Mouse (Mus musculus) embryonic facial prominence, embryonic 11.5 days (tissue): Measurements from ENCODE around the gene Olfr523. TPM values are rescaled to one million over a fixed set of nuclear protein-coding genes. Genes with fewer than 3 reads are reported as not detected.

Experiments used
- ATAC-seq: fragments of 200-750 bp; cut with Nextera tagmentation; replicated peaks from 2 replicates; pipeline ENCODE4 v1.8.0; 2017; ENCODE audit warnings: low read depth; ENCODE audit not compliant: insufficient number of reproducible peaks, low FRiP score, low TSS enrichment
- DNase-seq: peaks from one replicate; pipeline ENCODE4 v3.0.0-alpha.2; 2015; ENCODE audit warnings: low spot score
- H3K27ac ChIP-seq: fragments of 300-500 bp; sonication (generic); replicated peaks from 2 replicates; pipeline ENCODE4 v1.5.1; 2014; ENCODE audit warnings: mild to moderate bottlenecking, low read depth, low read length, control low read depth
- H3K27me3 ChIP-seq: fragments of 300-500 bp; sonication (generic); 2 replicates; pipeline ENCODE4 v1.6.1; 2014; ENCODE audit warnings: mild to moderate bottlenecking, low read length, moderate library complexity, mixed read lengths; ENCODE audit not compliant: control insufficient read depth, insufficient read depth
- H3K36me3 ChIP-seq: fragments of 300-500 bp; sonication (generic); replicated peaks from 2 replicates; pipeline ENCODE4 v1.6.1; 2014; ENCODE audit warnings: low read depth, mild to moderate bottlenecking, low read length, moderate library complexity, mixed read lengths; ENCODE audit not compliant: control insufficient read depth, insufficient read depth
- H3K4me1 ChIP-seq: fragments of 300-500 bp; sonication (generic); 2 replicates; pipeline ENCODE4 v1.6.1; 2014; ENCODE audit warnings: low read length, mixed read lengths; ENCODE audit not compliant: control insufficient read depth, insufficient read depth
- H3K4me2 ChIP-seq: fragments of 300-500 bp; sonication (generic); 2 replicates; pipeline ENCODE4 v1.6.1; 2014; ENCODE audit warnings: low read depth, mild to moderate bottlenecking, control low read depth, low read length, moderate library complexity
- H3K4me3 ChIP-seq: fragments of 300-500 bp; sonication (generic); 2 replicates; pipeline ENCODE4 v1.5.1; 2014; ENCODE audit warnings: low read depth, low read length, control low read depth
- H3K9ac ChIP-seq: fragments of 300-500 bp; sonication (generic); replicated peaks from 2 replicates; pipeline ENCODE4 v1.6.1; 2014; ENCODE audit warnings: mild to moderate bottlenecking, control low read depth, low read length
- H3K9me3 ChIP-seq: fragments of 300-500 bp; sonication (generic); replicated peaks from 2 replicates; pipeline ENCODE4 v1.6.1; 2016; ENCODE audit warnings: mild to moderate bottlenecking, low read length, inconsistent platforms, mixed read lengths; ENCODE audit not compliant: control insufficient read depth
- WGBS: fragments of 180-500 bp; shearing (Covaris S2); extraction: QIAGEN DNeasy Blood & Tissue Kit; methylation state at CpG from one replicate; pipeline ENCODE4 v1.1.7; 2014; 5-methylcytosine and 5-hydroxymethylcytosine counted together
- polyA plus RNA-seq: library from polyadenylated mRNA; unstranded; fragments of >200 nt; fragmentation: Nextera tagmentation; extraction: Ambion mirVana; gene quantifications from 2 replicates; pipeline ENCODE4 v1.2.1, GENCODE M21; 2014

Olfr523 gene
- polyA plus RNA-seq, 1 experiment from 2014 or later, result not detected

GRCm38 (mm10) chr7:140194031-140194430, 21.0 kb downstream of the Olfr523 start:
- Histone ChIP-seq H3K4me2 (no peak overlapping the region), H3K9me3 (no peaks in the 10 kb centered on the region), H3K36me3 (no peaks in the 10 kb centered on the region), H3K27ac (no peak overlapping the region), H3K9ac (no peak overlapping the region), H3K4me1 (no peaks in the 10 kb centered on the region), H3K4me3 (no peak overlapping the region), H3K27me3 (no peaks in the 10 kb centered on the region)
- ATAC-seq (no peak), DNase-seq (no peak)
- WGBS, result 80% methylated on average over 4 of the region's 4 CpGs

GRCm38 (mm10) chr7:140196002-140196401, 23.0 kb downstream of the Olfr523 start:
- no peak overlapping the region for H3K9ac ChIP-seq
- H3K27ac ChIP-seq, result no peak overlapping the region
- H3K27me3 ChIP-seq, result no peaks in the 10 kb centered on the region
- no peaks in the 10 kb centered on the region for H3K9me3 ChIP-seq
- H3K4me3 ChIP-seq, result no peak overlapping the region
- no peak for ATAC-seq
- 84% methylated on average over 8 of the region's 8 CpGs for WGBS
- H3K4me1 ChIP-seq, result no peaks in the 10 kb centered on the region
- no peaks in the 10 kb centered on the region for H3K36me3 ChIP-seq
- no peak for DNase-seq
- no peak overlapping the region for H3K4me2 ChIP-seq

GRCm38 (mm10) chr7:140201090-140201489, 28.1 kb downstream of the Olfr523 start:
- no peaks in the 10 kb centered on the region for H3K27me3 ChIP-seq
- no peak overlapping the region for H3K4me2 ChIP-seq
- no peak overlapping the region for H3K27ac ChIP-seq
- ATAC-seq (no peak), DNase-seq (no peak)
- no peak overlapping the region for H3K9ac ChIP-seq
- H3K4me1 ChIP-seq, result no peaks in the 10 kb centered on the region
- WGBS, result 84% methylated on average over 4 of the region's 4 CpGs
- H3K4me3 ChIP-seq, result no peak overlapping the region
- H3K9me3 ChIP-seq, result no peaks in the 10 kb centered on the region
- H3K36me3 ChIP-seq, result no peaks in the 10 kb centered on the region

- Histone ChIP-seq H3K9me3 (no peaks in the 10 kb centered on the region), H3K4me1 (no peaks in the 10 kb centered on the region), H3K9ac (no peak within 1 kb of the TSS), H3K4me2 (no peak within 1 kb of the TSS), H3K4me3 (no peak within 1 kb of the TSS), H3K27me3 (no peaks in the 10 kb centered on the region), H3K27ac (no peak within 1 kb of the TSS), H3K36me3 (no peaks in the 10 kb centered on the region)
- DNase-seq, result no peak
- no peak for ATAC-seq
Observed at GRCm38 (mm10) chr7:140205864-140206263, 32.8 kb downstream of the Olfr523 start, which contains the start of gene Olfr524. TSS of gene Olfr524 (minus strand) at chr7:140205964.

GRCm38 (mm10) chr7:140206904-140207303, 33.9 kb downstream of the Olfr523 start:
- DNase-seq (no peak), ATAC-seq (no peak)
- H3K4me2 ChIP-seq, result no peak overlapping the region
- no peaks in the 10 kb centered on the region for H3K9me3 ChIP-seq
- H3K4me1 ChIP-seq, result no peaks in the 10 kb centered on the region
- no peak overlapping the region for H3K4me3 ChIP-seq
- H3K27me3 ChIP-seq, result no peaks in the 10 kb centered on the region
- H3K36me3 ChIP-seq, result no peaks in the 10 kb centered on the region
- H3K27ac ChIP-seq, result no peak overlapping the region
- WGBS, result 92% methylated on average over 3 of the region's 3 CpGs
- no peak overlapping the region for H3K9ac ChIP-seq

GRCm38 (mm10) chr7:140208153-140208552, 35.1 kb downstream of the Olfr523 start:
- Histone ChIP-seq H3K27ac (no peak overlapping the region), H3K4me1 (no peaks in the 10 kb centered on the region), H3K36me3 (no peaks in the 10 kb centered on the region), H3K4me2 (no peak overlapping the region), H3K9ac (no peak overlapping the region), H3K4me3 (no peak overlapping the region), H3K9me3 (no peaks in the 10 kb centered on the region), H3K27me3 (no peaks in the 10 kb centered on the region)
- no peak for DNase-seq
- 71% methylated on average over 8 of the region's 8 CpGs for WGBS
- ATAC-seq, result no peak

- DNase-seq (no peak), ATAC-seq (no peak)
- no peak overlapping the region for H3K27ac ChIP-seq
- H3K4me3 ChIP-seq, result no peak overlapping the region
- no peaks in the 10 kb centered on the region for H3K27me3 ChIP-seq
- no peak overlapping the region for H3K9ac ChIP-seq
- no peaks in the 10 kb centered on the region for H3K36me3 ChIP-seq
- H3K4me2 ChIP-seq, result no peak overlapping the region
- 92% methylated on average over 3 of the region's 3 CpGs for WGBS
- no peaks in the 10 kb centered on the region for H3K4me1 ChIP-seq
- no peaks in the 10 kb centered on the region for H3K9me3 ChIP-seq
Observed at GRCm38 (mm10) chr7:140208677-140209076, 35.7 kb downstream of the Olfr523 start.

- no peak for ATAC-seq
- no peaks in the 10 kb centered on the region for H3K4me1 ChIP-seq
- no peak overlapping the region for H3K4me3 ChIP-seq
- no peak overlapping the region for H3K4me2 ChIP-seq
- H3K27me3 ChIP-seq, result no peaks in the 10 kb centered on the region
- no peak for DNase-seq
- 79% methylated on average over 5 of the region's 5 CpGs for WGBS
- H3K27ac ChIP-seq, result no peak overlapping the region
- no peaks in the 10 kb centered on the region for H3K9me3 ChIP-seq
- H3K36me3 ChIP-seq, result no peaks in the 10 kb centered on the region
- H3K9ac ChIP-seq, result no peak overlapping the region
Observed at GRCm38 (mm10) chr7:140213841-140214240, 40.8 kb downstream of the Olfr523 start.
